Mouse (Mus musculus) MEL (cell line): ENCODE measurements at regions not wholly inside any gene's neighbourhood (a gene's known extent, or its start where the extent isn't known, plus 50 kb on each side); places are given as distances from the start of the nearest gene placed in this dataset.

Source experiments
- CTCF ChIP-seq, 3 experiments: IDR thresholded peaks in 2 of 3; conservative IDR thresholded peaks in 1 of 3; 2 replicates each; pipeline ENCODE4 v1.5.1; 2011 to 2012; ENCODE audit warnings: low read length in 3 of 3, low read depth in 2 of 3, mild to moderate bottlenecking in 2 of 3, improper control_type of control experiment in 1 of 3, inconsistent platforms in 1 of 3, mixed read lengths in 1 of 3, moderate library complexity in 1 of 3; ENCODE audit not compliant: control insufficient read depth in 1 of 3, insufficient read depth in 1 of 3, poor library complexity in 1 of 3, severe bottlenecking in 1 of 3
- EP300 ChIP-seq, 2 experiments: IDR thresholded peaks; 2 replicates each; pipeline ENCODE4 v1.6.1; 2011; ENCODE audit warnings: improper control_type of control experiment in 2 of 2, low read length in 2 of 2, low read depth in 1 of 2, mild to moderate bottlenecking in 1 of 2
- GATA1 ChIP-seq: IDR thresholded peaks from 2 replicates; pipeline ENCODE4 v1.6.1; 2011; ENCODE audit warnings: low read depth, low read length, improper control_type of control experiment
- MAFK ChIP-seq: IDR thresholded peaks from 2 replicates; pipeline ENCODE4 v1.6.1; 2011; ENCODE audit warnings: low read depth, mild to moderate bottlenecking, low read length, improper control_type of control experiment, borderline replicate concordance
- UBTF ChIP-seq: IDR thresholded peaks from 2 replicates; pipeline ENCODE4 v1.6.1; 2012; ENCODE audit warnings: low read depth, mild to moderate bottlenecking, inconsistent platforms, low read length, improper control_type of control experiment, moderate library complexity, borderline replicate concordance; ENCODE audit not compliant: insufficient read depth

GRCm38 (mm10) chr3:148075841-148076240 is 914.5 kb downstream of the Adgrl2 start:
- TF ChIP-seq EP300 (IDR thresholded peaks at IDR 0.05; ENCODE audit: low read depth in 1 of 2, low read length in 2 of 2) (no peak), MAFK (no peak), CTCF (IDR thresholded peaks at IDR 0.05 in 2 of 3, conservative IDR thresholded peaks at IDR 0.05 in 1 of 3; ENCODE audit: control insufficient read depth in 1 of 3, insufficient read depth in 1 of 3, low read depth in 2 of 3, low read length in 3 of 3, poor library complexity in 1 of 3, severe bottlenecking in 1 of 3) (no peak), UBTF (no peak), GATA1 (no peak)
